Mouse (Mus musculus) forebrain, embryonic 13.5 days (tissue): ENCODE measurements around the gene Zfp629. TPM values are rescaled to one million over a fixed set of nuclear protein-coding genes. Genes with fewer than 3 reads are reported as not detected.

Source experiments
- polyA plus RNA-seq: library from polyadenylated mRNA; unstranded; fragments of >200 nt; fragmentation: Nextera tagmentation; extraction: Ambion mirVana; gene quantifications from 2 replicates; pipeline ENCODE4 v1.2.1, GENCODE M21; 2015

The Zfp629 gene
- polyA plus RNA-seq, 1 experiment from 2014 or later = 18.6 TPM

Other genes with a start within 250 kb of the Zfp629 start
- gene Zfp747, start 239.7 kb downstream of the Zfp629 start, polyA plus RNA-seq = 6.4 and 8.6 TPM in 2 replicates
- 5.3 and 5.5 TPM in 2 replicates for gene 9130019O22Rik, start 228.6 kb downstream of the Zfp629 start, polyA plus RNA-seq
- 6.0 and 7.2 TPM in 2 replicates for gene E430018J23Rik, start 222.2 kb downstream of the Zfp629 start, polyA plus RNA-seq
- 4.3 and 5.4 TPM in 2 replicates for gene Zfp764, start 209.0 kb downstream of the Zfp629 start, polyA plus RNA-seq
- 30.3 and 36.2 TPM in 2 replicates for gene Zfp688, start 193.7 kb downstream of the Zfp629 start, polyA plus RNA-seq
- 16.6 and 17.4 TPM in 2 replicates for gene Zfp689, start 166.6 kb downstream of the Zfp629 start, polyA plus RNA-seq
- gene Prr14, start 156.2 kb downstream of the Zfp629 start, polyA plus RNA-seq = 49.6 and 51.0 TPM in 2 replicates
- 11.2 and 11.9 TPM in 2 replicates for gene Fbrs, start 136.6 kb downstream of the Zfp629 start, polyA plus RNA-seq
- 50.3 and 55.2 TPM in 2 replicates for gene Srcap, start 103.8 kb downstream of the Zfp629 start, polyA plus RNA-seq
- gene Gm42715, start 96.2 kb downstream of the Zfp629 start, polyA plus RNA-seq = 19.5 and 21.2 TPM in 2 replicates
- gene Tmem265, start 54.4 kb downstream of the Zfp629 start, polyA plus RNA-seq = 5.0 and 5.7 TPM in 2 replicates
- 58.6 and 63.4 TPM in 2 replicates for gene Phkg2, start 42.5 kb downstream of the Zfp629 start, polyA plus RNA-seq
- 13.8 and 15.6 TPM in 2 replicates for gene Ccdc189, start 27.2 kb downstream of the Zfp629 start, polyA plus RNA-seq
- gene Rnf40, start 27.0 kb downstream of the Zfp629 start, polyA plus RNA-seq = 43.1 and 51.9 TPM in 2 replicates
- gene Bcl7c, start 93.1 kb upstream of the Zfp629 start, polyA plus RNA-seq = 36.6 and 40.8 TPM in 2 replicates
- gene Ctf1, start 96.9 kb upstream of the Zfp629 start, polyA plus RNA-seq = 3.8 and 4.4 TPM in 2 replicates
- 0.19 and 0.36 TPM in 2 replicates for gene Ctf2, start 116.4 kb upstream of the Zfp629 start, polyA plus RNA-seq
- 7.7 and 9.6 TPM in 2 replicates for gene Fbxl19, start 128.7 kb upstream of the Zfp629 start, polyA plus RNA-seq
- gene Orai3, start 154.0 kb upstream of the Zfp629 start, polyA plus RNA-seq = 4.8 and 5.4 TPM in 2 replicates
- gene Setd1a, start 160.9 kb upstream of the Zfp629 start, polyA plus RNA-seq = 20.0 and 21.5 TPM in 2 replicates
- gene Gm49388, start 169.8 kb upstream of the Zfp629 start, polyA plus RNA-seq = not detected in 2 replicates
- gene Hsd3b7, start 184.8 kb upstream of the Zfp629 start, polyA plus RNA-seq = 5.0 and 7.5 TPM in 2 replicates
- gene Stx4a, start 208.5 kb upstream of the Zfp629 start, polyA plus RNA-seq = 20.5 and 25.6 TPM in 2 replicates
- gene Stx1b, start 208.8 kb upstream of the Zfp629 start, polyA plus RNA-seq = 18.9 and 21.9 TPM in 2 replicates